Mouse (Mus musculus) left cerebral cortex, postnatal 4 days (tissue): ENCODE results near the gene Shc4. TPM values are rescaled to one million over a fixed set of nuclear protein-coding genes. Genes with fewer than 3 reads are reported as not detected.

Experiments used
- DNase-seq: peaks from one replicate; pipeline ENCODE4 v3.0.0-alpha.2; 2022
- intact Hi-C: fragments of 180-260 bp; cut with DNase I; formaldehyde crosslinking; loops from one replicate; pipeline ENCODE4 v1.15.1; 2025
- total RNA-seq, 2 experiments: library from RNA; stranded (reverse); gene quantifications; 2 replicates each; pipeline ENCODE4 v1.2.3; 2021

Gene Shc4
- total RNA-seq, 2 experiments from 2014 or later: 5.3 to 5.6 TPM

DNA sequence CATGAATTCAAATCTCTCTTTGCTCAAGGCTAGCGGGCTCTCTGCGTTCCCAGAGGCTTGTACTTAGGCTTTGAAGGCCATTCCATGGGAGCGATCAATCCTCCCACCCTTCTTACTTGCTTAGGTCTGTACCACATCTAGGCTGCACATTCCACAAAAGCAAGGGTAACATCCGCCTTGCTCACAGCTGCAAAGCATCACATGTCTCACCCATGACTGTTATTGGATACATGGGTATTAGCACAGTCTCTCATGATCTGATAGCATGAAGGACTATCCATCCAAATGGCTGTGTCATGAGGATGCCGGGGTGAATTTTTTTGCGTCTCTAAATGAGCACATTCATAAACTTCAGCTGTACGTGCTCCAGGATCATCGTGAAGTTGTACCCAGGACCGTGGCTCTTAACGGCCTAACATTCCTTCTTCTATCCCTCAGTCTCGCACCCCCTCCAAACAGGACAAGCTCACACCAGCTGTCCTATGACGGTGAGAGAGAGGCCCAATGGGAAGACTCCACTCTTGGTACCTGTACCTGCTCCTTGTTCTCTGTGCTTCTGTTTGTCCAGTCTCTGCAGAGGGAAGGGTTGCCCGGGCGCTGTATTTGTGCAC lies 73.1 kb downstream of the Shc4 start:
- no peak for DNase-seq
- intact Hi-C loops: no loop called here

GRCm38 (mm10) chr2:125650038-125650437 lies 73.9 kb downstream of the Shc4 start:
- intact Hi-C loops: no loop called here
- no peak for DNase-seq

- intact Hi-C loops: no loop called here
- no peak for DNase-seq
Observed at GRCm38 (mm10) chr2:125644912-125645311, 79.0 kb downstream of the Shc4 start.

DNA sequence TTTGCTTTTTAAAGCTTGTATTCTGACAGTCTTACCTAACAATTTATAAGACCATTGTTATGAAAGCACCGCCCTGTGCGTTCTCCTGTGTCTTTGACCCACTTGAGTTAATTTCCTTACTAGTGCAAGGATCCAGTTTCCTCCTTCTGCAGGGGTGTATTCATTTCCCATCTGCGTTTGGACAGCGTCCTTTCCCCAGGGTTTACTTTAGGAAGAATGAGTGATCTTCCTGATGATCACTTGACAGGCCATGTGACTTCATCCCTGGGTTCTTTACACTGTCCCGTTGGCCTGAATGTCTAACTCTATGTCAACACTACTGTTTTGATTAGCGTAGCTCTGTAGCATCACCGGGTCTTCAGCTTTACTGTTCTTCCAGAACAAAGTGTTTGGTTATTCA lies 86.6 kb downstream of the Shc4 start:
- intact Hi-C loops: no loop called here
- no peak for DNase-seq

DNA sequence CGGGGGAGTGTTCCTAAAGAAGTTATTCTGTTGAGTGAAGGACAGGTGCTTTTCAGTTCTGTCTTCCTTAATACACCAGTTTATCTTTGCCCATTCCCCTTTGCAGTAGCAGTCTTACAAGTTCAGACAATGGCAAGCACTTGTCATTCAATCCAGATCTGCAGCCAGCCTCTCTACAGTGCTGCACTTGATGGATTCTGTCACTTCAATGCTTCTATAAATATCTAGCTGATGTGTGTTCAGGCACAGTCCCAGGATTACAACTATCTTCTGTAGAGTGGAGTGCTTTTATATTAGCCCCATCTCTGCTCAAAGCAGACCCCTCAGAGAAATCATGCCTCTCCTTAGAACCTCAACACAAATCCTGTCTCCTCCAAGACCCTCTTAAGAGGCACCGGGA lies 93.9 kb downstream of the Shc4 start:
- no peak for DNase-seq
- intact Hi-C loops: no loop called here

- no peak for DNase-seq
- intact Hi-C loops: no loop called here
Observed at GRCm38 (mm10) chr2:125628487-125628886, 95.5 kb downstream of the Shc4 start.

GRCm38 (mm10) chr2:125626536-125626935 lies 97.4 kb downstream of the Shc4 start:
- intact Hi-C loops: no loop called here
- no peak for DNase-seq

DNA sequence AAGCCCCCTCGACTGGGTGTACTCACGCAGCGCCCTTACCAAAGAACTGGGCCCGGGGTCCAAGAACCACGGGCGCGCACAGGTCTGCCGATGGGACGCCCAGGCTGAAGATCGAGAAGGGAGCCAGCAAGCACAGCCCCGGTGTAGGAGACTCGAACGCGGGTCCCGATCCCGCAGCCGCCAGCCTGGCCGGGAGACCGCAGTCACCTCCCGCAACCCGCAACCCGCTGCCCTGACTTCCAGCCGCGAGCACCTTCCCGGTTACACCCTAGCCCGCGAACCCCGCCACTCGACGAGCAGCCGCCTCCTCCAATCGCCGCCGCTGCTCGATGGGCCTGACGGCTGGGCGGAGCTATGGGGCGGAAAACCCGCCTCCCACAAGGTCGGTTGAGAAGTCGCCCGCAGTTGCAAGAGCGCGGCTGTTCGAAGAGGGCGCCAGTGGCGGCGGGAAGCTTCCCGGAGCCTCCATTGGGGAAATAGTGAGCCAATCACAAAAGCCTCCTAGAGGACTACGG lies 99.1 kb downstream of the Shc4 start, which contains the start of gene Cep152:
TSS of gene Cep152 (minus strand) at position 277 of the 515 bp plus-strand sequence.
- peak; percentile 98 for DNase-seq
- intact Hi-C loops: no loop called here

- DNase-seq: no peak
- intact Hi-C loops: no loop called here
Observed at GRCm38 (mm10) chr2:125624127-125624685, 99.7 kb downstream of the Shc4 start.

- intact Hi-C loops: no loop called here
Observed at GRCm38 (mm10) chr2:125623211-125623610, 100.7 kb downstream of the Shc4 start.

GRCm38 (mm10) chr2:125620213-125620907 lies 103.6 kb downstream of the Shc4 start:
- intact Hi-C loops: no loop called here
- no peak for DNase-seq

More at GRCm38 (mm10) chr2:125623211-125623610, 100.7 kb downstream of the Shc4 start:
- DNase-seq: no peak

DNA sequence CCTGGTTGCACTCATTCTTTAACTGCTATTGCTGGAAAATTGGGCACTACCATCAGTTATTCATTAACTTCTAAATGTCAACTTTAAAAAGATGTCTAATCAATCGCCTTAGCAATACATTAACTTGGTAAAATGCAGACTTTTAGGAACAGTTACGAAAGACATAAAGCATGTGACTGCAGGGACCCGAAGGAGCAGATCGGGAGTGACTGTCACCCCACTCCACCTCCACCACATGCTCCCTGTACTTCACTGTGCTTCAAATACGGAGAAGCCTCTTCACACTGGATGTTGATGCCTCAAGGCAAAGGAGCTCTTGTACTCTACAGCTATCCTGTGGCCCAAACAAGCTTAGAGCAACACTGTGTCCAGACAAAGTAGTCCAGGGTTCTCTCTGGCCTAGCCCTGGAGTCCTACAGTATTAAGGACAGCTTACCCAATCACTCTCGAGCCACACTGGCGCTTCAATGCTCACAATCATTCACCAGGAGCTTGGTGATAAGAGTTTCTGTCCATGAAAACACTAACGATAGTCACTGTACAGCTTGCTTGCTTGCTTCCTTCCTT lies 108.0 kb downstream of the Shc4 start:
- no peak for DNase-seq
- intact Hi-C loops: no loop called here

DNA sequence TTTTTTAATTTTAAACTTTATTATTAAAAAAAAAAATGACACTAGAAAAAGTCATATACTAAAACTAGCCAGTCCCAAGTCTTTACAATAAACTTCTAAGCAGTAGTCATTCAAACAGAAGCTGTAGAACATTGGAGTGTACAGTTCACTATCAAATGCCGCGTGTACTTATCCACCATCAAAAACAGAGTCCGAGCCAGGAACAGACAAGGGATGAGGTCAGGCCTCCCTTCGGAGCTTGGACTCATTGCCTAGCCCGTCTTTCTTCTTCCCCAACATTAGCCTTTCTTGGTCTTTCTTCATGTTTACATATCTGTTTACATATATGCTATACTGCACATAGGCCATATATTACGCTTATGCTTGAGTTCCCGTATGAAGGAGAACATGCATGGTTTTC lies 108.5 kb downstream of the Shc4 start:
- DNase-seq: no peak
- intact Hi-C loops: no loop called here

GRCm38 (mm10) chr2:125606220-125606845 lies 117.6 kb downstream of the Shc4 start:
- intact Hi-C loops: loop anchor here (5.0 to 10.0 kb wide), 2 partner anchors 272 to 344 kb away; no protein-coding TSS in a partner anchor

DNA sequence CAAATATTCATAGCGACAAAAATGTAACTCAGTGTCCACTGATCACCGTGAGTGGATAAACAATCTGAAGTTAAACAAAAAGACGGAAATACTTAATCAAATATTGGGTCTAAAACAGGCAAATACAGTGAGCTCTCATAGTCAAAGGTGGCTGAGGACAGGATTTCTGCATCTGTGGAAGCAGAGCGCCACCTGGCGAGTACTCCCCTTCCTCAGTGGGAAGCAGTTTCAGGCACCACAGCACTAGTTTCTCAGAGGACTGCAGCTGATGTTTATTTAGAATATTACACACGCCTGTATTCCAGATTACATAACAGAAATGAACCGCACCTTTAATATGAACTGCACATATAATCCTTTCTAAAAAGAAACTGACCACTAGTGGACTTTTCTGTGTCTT lies 119.3 kb downstream of the Shc4 start:
- intact Hi-C loops: loop anchor here (5.0 to 10.0 kb wide), 2 partner anchors 270 to 342 kb away; no protein-coding TSS in a partner anchor
- DNase-seq: peak; percentile 70

More at GRCm38 (mm10) chr2:125606220-125606845, 117.6 kb downstream of the Shc4 start:
- DNase-seq: no peak

DNA sequence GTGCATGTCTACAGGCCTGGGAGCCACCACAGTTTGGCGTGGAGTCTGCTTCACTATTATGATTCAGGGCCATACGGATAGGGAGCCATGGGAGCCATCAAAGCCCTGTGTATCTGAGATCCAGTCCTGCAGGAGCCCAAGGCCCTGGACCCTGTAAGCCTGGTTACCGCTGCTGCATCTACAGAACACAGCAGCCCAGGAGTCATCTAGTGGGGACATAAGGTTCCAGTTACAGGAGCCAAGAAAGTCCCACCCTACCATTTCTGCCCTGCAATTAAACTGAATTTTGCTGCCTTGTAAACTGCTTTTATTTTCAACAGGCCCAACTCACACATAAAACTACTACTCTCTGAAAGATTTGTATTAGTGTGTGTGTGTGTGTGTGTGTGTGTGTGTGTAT lies 121.0 kb downstream of the Shc4 start:
- intact Hi-C loops: loop anchor here (10.0 kb wide), 1 partner anchor 268 kb away; no protein-coding TSS in a partner anchor
- no peak for DNase-seq

- intact Hi-C loops: loop anchor here (10.0 kb wide), 1 partner anchor 94 kb away; the partner anchor contains the start of genes Fbn1 and Gm9913
- DNase-seq: no peak
Observed at GRCm38 (mm10) chr2:125598958-125599357, 125.0 kb downstream of the Shc4 start.

DNA sequence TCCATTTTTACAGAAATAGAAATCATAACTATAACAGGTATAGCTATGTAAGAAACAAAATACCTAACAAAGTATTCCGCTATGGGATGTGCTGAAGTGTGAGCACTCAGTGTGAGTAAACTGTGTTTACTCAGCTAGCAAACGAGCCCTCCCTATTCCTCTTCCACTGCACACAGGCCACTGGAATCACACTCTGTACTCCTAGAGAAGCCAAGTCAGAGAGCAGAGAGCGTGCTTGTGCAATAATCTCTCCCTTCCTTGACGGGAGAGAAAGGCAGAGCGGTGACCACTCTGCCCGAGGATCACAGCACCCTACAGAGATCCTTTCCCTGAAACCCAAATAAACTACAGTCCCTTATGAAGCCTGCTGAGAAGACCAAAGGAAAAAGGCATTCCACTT lies 125.7 kb downstream of the Shc4 start:
- intact Hi-C loops: loop anchor here (10.0 kb wide), 1 partner anchor 93 kb away; the partner anchor contains the start of genes Fbn1 and Gm9913
- DNase-seq: no peak

- no peak for DNase-seq
- intact Hi-C loops: loop anchor here (10.0 kb wide), 1 partner anchor 90 kb away; the partner anchor contains the start of genes Fbn1 and Gm9913
Observed at GRCm38 (mm10) chr2:125594786-125595185, 129.2 kb downstream of the Shc4 start.

- DNase-seq: no peak
- intact Hi-C loops: loop anchor here (10.0 kb wide), 1 partner anchor 89 kb away; the partner anchor contains the start of genes Fbn1 and Gm9913
Observed at GRCm38 (mm10) chr2:125594072-125594471, 129.9 kb downstream of the Shc4 start.
